Mouse (Mus musculus) kidney, adult 2 months (tissue): ENCODE measurements at regions not wholly inside any gene's neighbourhood (a gene's known extent, or its start where the extent isn't known, plus 50 kb on each side); places are given as distances from the start of the nearest gene placed in this dataset.
A peak's percentile ranks its signal among the peaks of the same experiment; 100 is the strongest.

Experiments used
- DNase-seq: peaks from one replicate; pipeline ENCODE4 v3.0.0; 2021
- H3K27ac ChIP-seq: fragments of 200-500 bp; 2 replicates; pipeline ENCODE4 v1.5.1; 2012; ENCODE audit warnings: low read depth, low read length, control low read depth, inconsistent platforms; ENCODE audit not compliant: insufficient read depth
- H3K27me3 ChIP-seq: fragments of 200-500 bp; replicated peaks from 2 replicates; pipeline ENCODE4 v1.6.1; 2012; ENCODE audit warnings: mild to moderate bottlenecking, moderate library complexity, low read length, inconsistent platforms; ENCODE audit not compliant: control insufficient read depth, insufficient read depth
- H3K36me3 ChIP-seq: fragments of 200-500 bp; 2 replicates; pipeline ENCODE4 v1.6.1; 2012; ENCODE audit warnings: mild to moderate bottlenecking, moderate library complexity, low read length, inconsistent platforms; ENCODE audit not compliant: control insufficient read depth, insufficient read depth
- H3K4me1 ChIP-seq: fragments of 200-500 bp; 2 replicates; pipeline ENCODE4 v1.6.1; 2011; ENCODE audit warnings: low read length; ENCODE audit not compliant: control insufficient read depth, insufficient read depth
- H3K4me3 ChIP-seq: fragments of 200-500 bp; 2 replicates; pipeline ENCODE4 v1.5.1; 2011; ENCODE audit warnings: mild to moderate bottlenecking, low read depth, low read length, control low read depth; ENCODE audit not compliant: insufficient read depth
- CTCF ChIP-seq: fragments of 200-500 bp; conservative IDR thresholded peaks from 2 replicates; pipeline ENCODE4 v1.5.1; 2011; ENCODE audit warnings: low read depth, mild to moderate bottlenecking, control low read depth, low read length, moderate library complexity, mixed read lengths; ENCODE audit not compliant: insufficient read depth, insufficient read length
- POLR2A ChIP-seq: fragments of 200-500 bp; IDR thresholded peaks from one replicate; pipeline ENCODE4 v1.6.1; 2011; ENCODE audit warnings: low read depth, low read length, control low read depth
- WGBS: fragments of 180-500 bp; shearing (Covaris S2); methylation state at CpG from one replicate; pipeline ENCODE4 v1.1.7; 2018; 5-methylcytosine and 5-hydroxymethylcytosine counted together

- 82% methylated on average over 5 of the region's 5 CpGs for WGBS
- Histone ChIP-seq H3K4me3 (no peak overlapping the region), H3K36me3 (no peaks in the 10 kb centered on the region), H3K27ac (no peak overlapping the region), H3K4me1 (no peaks in the 10 kb centered on the region), H3K27me3 (no peaks in the 10 kb centered on the region)
- DNase-seq = no peak
- TF ChIP-seq CTCF = no peak
- TF ChIP-seq POLR2A = no peak
These were observed 434.9 kb downstream of the Gxylt1 start for GRCm38 (mm10) chr15:92840035-92840434.

- H3K4me1 ChIP-seq = no peaks in the 10 kb centered on the region
- H3K27me3 ChIP-seq = no peaks in the 10 kb centered on the region
- TF ChIP-seq POLR2A = no peak
- TF ChIP-seq CTCF = no peak
- 54% methylated on average over 4 of the region's 4 CpGs for WGBS
- no peak for DNase-seq
- H3K4me3 ChIP-seq = no peak overlapping the region
- no peaks in the 10 kb centered on the region for H3K36me3 ChIP-seq
- no peak overlapping the region for H3K27ac ChIP-seq
These were observed 435.4 kb downstream of the Gxylt1 start for GRCm38 (mm10) chr15:92839611-92840010.

- no peak overlapping the region for H3K27ac ChIP-seq
- H3K27me3 ChIP-seq = no peaks in the 10 kb centered on the region
- DNase-seq = peak; percentile 53
- WGBS = 38% methylated on average over 4 of the region's 4 CpGs
- H3K36me3 ChIP-seq = no peaks in the 10 kb centered on the region
- H3K4me3 ChIP-seq = no peak overlapping the region
- TF ChIP-seq POLR2A (no peak), CTCF (no peak)
- peaks cover 3% of the 10 kb centered on the region; the same call in 1 of the 2 replicates for H3K4me1 ChIP-seq
These were observed 429.5 kb downstream of the Pdzrn4 start for GRCm38 (mm10) chr15:92826136-92826535.
